Mouse (Mus musculus) E14TG2a.4 (cell line): Measurements from ENCODE around the gene Atxn10.

ENCODE experiments used
- CTCF ChIP-seq: conservative IDR thresholded peaks from 2 replicates; pipeline ENCODE4 v1.5.1; 2014; ENCODE audit warnings: low read length
- POU5F1 ChIP-seq: IDR thresholded peaks from 2 replicates; pipeline ENCODE4 v1.6.1; 2014; ENCODE audit warnings: low read length, borderline replicate concordance

GRCm38 (mm10) chr15:85327808-85328207 lies 8.2 kb upstream of the Atxn10 start:
- TF ChIP-seq CTCF, result no peak
- TF ChIP-seq POU5F1, result no peak
